Mouse (Mus musculus) forebrain, embryonic 11.5 days (tissue): ENCODE data around the gene Mcf2l. TPM values are rescaled to one million over a fixed set of nuclear protein-coding genes. Genes with fewer than 3 reads are reported as not detected.

Experiments
- ATAC-seq: fragments of 200-750 bp; cut with Nextera tagmentation; replicated peaks from 2 replicates; pipeline ENCODE4 v1.8.0; 2017; ENCODE audit warnings: moderate TSS enrichment; ENCODE audit not compliant: low FRiP score
- DNase-seq: peaks from one replicate; pipeline ENCODE4 v3.0.0-alpha.2; 2017; ENCODE audit warnings: low spot score
- H3K27ac ChIP-seq: fragments of 300-500 bp; sonication (generic); 2 replicates; pipeline ENCODE4 v1.5.1; 2014; ENCODE audit warnings: low read depth, low read length
- H3K27me3 ChIP-seq: fragments of 300-500 bp; sonication (generic); 2 replicates; pipeline ENCODE4 v1.6.1; 2014; ENCODE audit warnings: mild to moderate bottlenecking, low read length, mixed read lengths; ENCODE audit not compliant: control insufficient read depth, insufficient read depth
- H3K36me3 ChIP-seq: fragments of 300-500 bp; sonication (generic); 2 replicates; pipeline ENCODE4 v1.6.1; 2014; ENCODE audit warnings: mild to moderate bottlenecking, low read length, moderate library complexity, mixed read lengths; ENCODE audit not compliant: control insufficient read depth, insufficient read depth
- H3K4me1 ChIP-seq: fragments of 300-500 bp; sonication (generic); replicated peaks from 2 replicates; pipeline ENCODE4 v1.6.1; 2014; ENCODE audit warnings: low read length, mixed read lengths; ENCODE audit not compliant: control insufficient read depth, insufficient read depth
- H3K4me2 ChIP-seq: fragments of 300-500 bp; sonication (generic); 2 replicates; pipeline ENCODE4 v1.6.1; 2014; ENCODE audit warnings: low read depth, mild to moderate bottlenecking, low read length, moderate library complexity, mixed read lengths; ENCODE audit not compliant: severe bottlenecking
- H3K4me3 ChIP-seq: fragments of 300-500 bp; sonication (generic); 2 replicates; pipeline ENCODE4 v1.5.1; 2014; ENCODE audit warnings: low read depth, low read length
- H3K9ac ChIP-seq: fragments of 300-500 bp; sonication (generic); 2 replicates; pipeline ENCODE4 v1.6.1; 2014; ENCODE audit warnings: low read length
- H3K9me3 ChIP-seq: fragments of 300-500 bp; sonication (generic); 2 replicates; pipeline ENCODE4 v1.6.1; 2016; ENCODE audit warnings: low read length, mixed read lengths; ENCODE audit not compliant: control insufficient read depth
- WGBS: fragments of 180-500 bp; shearing (Covaris S2); extraction: QIAGEN DNeasy Blood & Tissue Kit; methylation state at CpG from one replicate; pipeline ENCODE4 v1.1.7; 2014; 5-methylcytosine and 5-hydroxymethylcytosine counted together
- polyA plus RNA-seq: library from polyadenylated mRNA; unstranded; fragments of >200 nt; fragmentation: Nextera tagmentation; extraction: Ambion mirVana; gene quantifications from 2 replicates; pipeline ENCODE4 v1.2.1, GENCODE M21; 2014

Gene Mcf2l
- polyA plus RNA-seq, 1 experiment from 2014 or later = 55.5 TPM

DNA sequence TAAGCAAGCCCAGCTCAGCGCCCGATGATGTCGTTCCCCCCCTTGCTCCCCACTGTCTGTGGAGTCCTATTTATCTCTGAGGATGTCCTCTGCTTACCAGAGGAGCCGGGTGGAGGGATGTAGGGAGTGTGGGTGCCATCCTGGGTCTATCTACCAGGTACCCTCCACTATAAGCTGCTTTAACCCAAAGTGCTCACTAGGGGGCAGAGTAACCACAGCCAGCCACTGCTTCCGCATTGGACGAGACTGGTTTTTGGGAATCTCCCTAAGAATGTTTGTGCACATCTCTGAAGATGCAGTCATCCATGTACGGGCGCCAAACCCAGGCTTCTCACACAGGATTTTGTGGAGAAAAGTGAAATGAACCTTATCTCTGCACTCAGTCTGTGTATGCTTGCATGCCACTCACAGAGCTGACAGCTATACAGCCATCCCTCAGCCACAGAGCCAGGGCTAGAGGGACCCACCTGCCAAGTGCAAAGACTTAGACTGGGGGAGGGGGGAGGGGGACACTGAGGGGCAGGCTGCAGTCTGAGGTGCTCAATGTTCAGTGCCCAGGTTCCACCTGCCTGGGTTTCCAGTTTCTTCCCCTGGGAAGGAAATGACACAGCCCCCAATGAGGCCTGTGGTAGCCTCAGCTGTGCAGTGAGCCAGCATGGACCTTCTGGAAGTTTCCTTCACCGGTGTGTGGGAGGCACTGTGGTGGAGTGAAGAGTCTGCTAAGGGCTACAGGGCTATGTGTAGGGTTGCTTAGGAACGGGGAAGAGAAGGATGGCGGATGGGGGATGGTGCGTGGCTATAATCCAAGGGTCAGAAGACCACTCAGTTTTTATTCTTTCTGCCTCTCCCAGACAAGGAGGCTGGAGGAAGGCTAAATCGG lies 23.1 kb downstream of the Mcf2l start:
- WGBS = 54% methylated on average over 13 of the region's 13 CpGs
- ATAC-seq = peak; percentile 39; the same call in 1 of the 2 replicates
- Histone ChIP-seq H3K9ac (no peak overlapping the region), H3K4me3 (no peak overlapping the region), H3K36me3 (no peaks in the 10 kb centered on the region), H3K27me3 (no peaks in the 10 kb centered on the region), H3K9me3 (no peaks in the 10 kb centered on the region), H3K27ac (no peak overlapping the region), H3K4me1 (peaks cover 5% of the 10 kb centered on the region; the same call in 1 of the 2 replicates), H3K4me2 (no peak overlapping the region)
- DNase-seq = peak; percentile 68

GRCm38 (mm10) chr8:12897815-12898214 lies 24.2 kb downstream of the Mcf2l start:
- ATAC-seq = no peak
- WGBS = 70% methylated on average over 9 of the region's 9 CpGs

GRCm38 (mm10) chr8:12903790-12904415 lies 30.3 kb downstream of the Mcf2l start:
- no peak for DNase-seq
- no peak overlapping the region for H3K4me2 ChIP-seq
- H3K4me3 ChIP-seq = no peak overlapping the region
- ATAC-seq = no peak
- no peaks in the 10 kb centered on the region for H3K27me3 ChIP-seq
- H3K9ac ChIP-seq = no peak overlapping the region
- 89% methylated on average over 13 of the region's 13 CpGs for WGBS
- H3K36me3 ChIP-seq = no peaks in the 10 kb centered on the region
- H3K27ac ChIP-seq = no peak overlapping the region
- H3K4me1 ChIP-seq = no peaks in the 10 kb centered on the region
- H3K9me3 ChIP-seq = no peaks in the 10 kb centered on the region

More at GRCm38 (mm10) chr8:12897815-12898214, 24.2 kb downstream of the Mcf2l start:
- Histone ChIP-seq H3K4me3 (no peak overlapping the region), H3K9ac (no peak overlapping the region), H3K27ac (no peak overlapping the region), H3K4me1 (peaks cover 5% of the 10 kb centered on the region; the same call in 1 of the 2 replicates), H3K27me3 (no peaks in the 10 kb centered on the region), H3K36me3 (no peaks in the 10 kb centered on the region), H3K9me3 (no peaks in the 10 kb centered on the region), H3K4me2 (no peak overlapping the region)
- DNase-seq = no peak

DNA sequence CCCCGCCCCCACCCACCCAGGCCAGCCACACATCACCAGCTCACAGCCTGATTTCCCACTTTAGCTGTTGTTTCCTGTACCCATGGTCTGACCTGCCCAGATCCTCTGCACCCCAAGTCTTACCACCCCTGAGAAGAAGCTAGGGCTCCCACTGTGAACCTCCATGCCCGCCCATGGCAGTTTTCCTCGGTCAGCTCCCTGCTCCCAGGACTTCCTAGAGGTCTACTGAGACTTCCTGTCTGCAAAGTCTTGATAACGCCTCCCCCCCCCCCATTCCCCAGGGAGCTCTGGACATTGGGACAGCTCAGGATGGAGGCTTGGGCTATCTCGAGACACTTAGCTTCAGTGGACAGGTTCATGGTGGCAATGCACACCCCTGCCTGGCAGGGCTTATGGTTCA lies 31.5 kb downstream of the Mcf2l start:
- Histone ChIP-seq H3K27ac (no peak overlapping the region), H3K4me2 (no peak overlapping the region), H3K27me3 (no peaks in the 10 kb centered on the region), H3K36me3 (no peaks in the 10 kb centered on the region), H3K9ac (no peak overlapping the region), H3K4me1 (no peaks in the 10 kb centered on the region), H3K9me3 (no peaks in the 10 kb centered on the region), H3K4me3 (no peak overlapping the region)
- 86% methylated on average over 5 of the region's 5 CpGs for WGBS
- ATAC-seq (no peak), DNase-seq (no peak)

DNA sequence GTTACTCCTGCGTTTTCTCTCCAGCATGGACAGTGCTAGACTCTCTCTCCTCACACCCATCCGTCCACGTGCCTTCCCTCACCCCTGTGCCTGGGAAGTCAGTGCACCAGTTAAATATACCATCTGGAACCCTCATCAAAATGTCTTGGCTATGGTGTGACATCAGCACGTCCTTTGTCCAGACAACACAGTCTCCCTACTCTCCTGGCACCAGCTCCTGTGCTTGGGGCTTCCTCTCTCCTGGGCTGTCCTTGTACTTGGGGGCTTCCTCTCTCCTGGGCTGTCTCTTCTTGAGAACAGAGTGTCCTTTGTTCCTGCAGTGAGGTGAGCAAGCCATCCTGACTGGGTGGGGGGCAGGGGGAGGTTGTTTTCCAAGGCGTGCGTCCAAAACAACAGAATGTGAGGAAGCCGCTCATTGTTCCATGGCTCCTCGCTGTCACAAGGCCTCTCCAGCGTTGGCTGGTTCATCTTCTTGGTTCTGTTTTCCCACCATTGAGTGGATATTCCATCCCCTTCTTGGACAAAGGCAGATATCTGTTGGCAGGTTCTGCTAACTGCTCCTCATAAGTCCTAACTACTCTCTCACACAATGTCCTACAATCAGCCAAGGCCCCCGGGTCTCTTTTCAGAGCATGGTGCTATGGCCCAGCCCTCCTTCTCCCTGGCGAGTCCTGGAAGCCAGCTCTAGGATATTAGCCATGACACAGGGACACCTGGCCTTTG lies 32.2 kb downstream of the Mcf2l start:
- no peak for DNase-seq
- no peak overlapping the region for H3K4me2 ChIP-seq
- no peak overlapping the region for H3K4me3 ChIP-seq
- whole genome bisulfite sequencing = 88% methylated on average over 11 of the region's 11 CpGs
- no peaks in the 10 kb centered on the region for H3K27me3 ChIP-seq
- H3K27ac ChIP-seq = no peak overlapping the region
- H3K4me1 ChIP-seq = no peaks in the 10 kb centered on the region
- no peaks in the 10 kb centered on the region for H3K9me3 ChIP-seq
- H3K9ac ChIP-seq = no peak overlapping the region
- no peaks in the 10 kb centered on the region for H3K36me3 ChIP-seq
- ATAC-seq = no peak

DNA sequence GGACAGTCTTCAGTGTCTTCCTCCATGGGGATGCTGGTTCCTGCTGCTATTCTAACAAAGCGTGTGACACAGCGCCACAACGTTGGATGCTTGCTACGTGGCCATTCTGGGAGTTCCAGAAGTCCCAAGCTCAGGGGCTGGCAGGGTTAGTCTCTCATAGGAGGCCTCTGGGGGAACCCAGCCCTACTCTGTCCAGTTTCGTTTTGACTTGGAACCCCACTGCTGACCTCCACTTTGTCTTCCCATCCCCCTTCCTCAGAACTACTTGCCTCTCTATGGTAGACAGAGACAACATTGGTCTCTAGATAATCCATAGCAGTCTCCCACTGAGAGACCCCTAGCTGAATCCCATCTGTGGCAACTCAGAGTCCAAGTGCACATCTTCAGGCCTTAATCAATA lies 33.0 kb downstream of the Mcf2l start:
- Histone ChIP-seq H3K9ac (no peak overlapping the region), H3K27ac (no peak overlapping the region), H3K4me2 (no peak overlapping the region), H3K9me3 (no peaks in the 10 kb centered on the region), H3K4me3 (no peak overlapping the region), H3K36me3 (no peaks in the 10 kb centered on the region), H3K4me1 (no peaks in the 10 kb centered on the region), H3K27me3 (no peaks in the 10 kb centered on the region)
- DNase-seq (no peak), ATAC-seq (no peak)
- WGBS = 64% methylated on average over 5 of the region's 5 CpGs

GRCm38 (mm10) chr8:12907730-12908129 lies 34.1 kb downstream of the Mcf2l start:
- no peak overlapping the region for H3K9ac ChIP-seq
- no peak overlapping the region for H3K27ac ChIP-seq
- no peaks in the 10 kb centered on the region for H3K9me3 ChIP-seq
- DNase-seq (no peak), ATAC-seq (no peak)
- no peak overlapping the region for H3K4me2 ChIP-seq
- 0 out of 2 replicates have a peak, but pooled peaks cover 2% of the 10 kb centered on the region for H3K4me1 ChIP-seq
- no peak overlapping the region for H3K4me3 ChIP-seq
- no peaks in the 10 kb centered on the region for H3K36me3 ChIP-seq
- no peaks in the 10 kb centered on the region for H3K27me3 ChIP-seq
- 89% methylated on average over 4 of the region's 4 CpGs for whole genome bisulfite sequencing

- no peaks in the 10 kb centered on the region for H3K9me3 ChIP-seq
- H3K36me3 ChIP-seq = no peaks in the 10 kb centered on the region
- DNase-seq = peak; percentile 60
- no peak overlapping the region for H3K27ac ChIP-seq
- 9% methylated on average over 5 of the region's 5 CpGs for WGBS
- no peak overlapping the region for H3K4me3 ChIP-seq
- no peaks in the 10 kb centered on the region for H3K27me3 ChIP-seq
- ATAC-seq = 0 out of 2 replicates have a peak, but pooled peaks have one; percentile 18
- 0 out of 2 replicates have a peak, but pooled peaks cover 4% of the 10 kb centered on the region for H3K4me1 ChIP-seq
- no peak overlapping the region for H3K9ac ChIP-seq
- H3K4me2 ChIP-seq = no peak overlapping the region
These were observed 38.4 kb downstream of the Mcf2l start for GRCm38 (mm10) chr8:12912011-12912410.
